Mouse (Mus musculus) cerebellum, adult 9-11 months (tissue): ENCODE data around the gene Myt1l.

Experiments used
- DNase-seq: peaks from one replicate; pipeline ENCODE4 v3.0.0; 2022

Gene Myt1l

DNA sequence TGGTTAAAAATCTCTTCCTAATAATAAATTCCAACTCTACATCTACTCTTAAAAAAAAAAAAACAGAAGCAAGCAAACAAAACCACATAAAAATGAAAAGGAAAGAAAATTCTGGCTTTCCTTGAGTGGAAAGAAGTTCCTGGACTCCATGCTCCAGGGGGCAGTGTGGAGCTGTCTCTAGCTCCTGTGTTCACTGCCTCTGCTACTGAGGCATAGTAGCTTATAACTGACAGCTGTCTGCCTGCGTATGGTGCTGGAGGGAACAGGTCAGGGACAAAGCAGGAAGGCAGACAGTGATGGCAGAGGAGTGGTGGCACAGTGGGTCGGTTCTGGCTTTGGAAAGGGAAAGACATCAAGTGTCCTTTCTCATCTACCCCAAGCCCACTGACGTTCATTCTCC lies 398.7 kb downstream of the Myt1l start:
- DNase-seq: no peak

- no peak for DNase-seq
Measured at GRCm38 (mm10) chr12:29930591-29930990, 402.4 kb downstream of the Myt1l start.

DNA sequence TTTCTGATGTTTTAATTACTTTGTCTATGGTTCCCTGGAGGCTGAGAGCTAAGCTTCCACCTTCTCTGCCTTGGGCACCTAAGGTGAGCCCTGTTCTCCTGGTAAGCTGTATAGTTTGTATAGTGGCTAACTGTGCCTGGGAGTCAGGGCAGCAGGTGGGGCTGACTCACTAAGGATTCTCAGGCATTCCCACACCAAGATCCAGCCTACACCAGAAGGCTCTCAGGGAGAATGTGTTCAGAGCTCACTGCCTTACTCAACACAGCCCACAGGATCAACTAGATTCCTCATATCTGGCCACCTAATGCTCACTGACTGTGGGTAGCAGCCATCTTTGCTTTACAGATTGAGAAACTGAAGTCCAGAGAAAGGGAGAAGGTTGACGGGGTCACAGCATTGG lies 404.8 kb downstream of the Myt1l start:
- no peak for DNase-seq

- no peak for DNase-seq
Measured at GRCm38 (mm10) chr12:29933501-29933900, 405.3 kb downstream of the Myt1l start.

DNA sequence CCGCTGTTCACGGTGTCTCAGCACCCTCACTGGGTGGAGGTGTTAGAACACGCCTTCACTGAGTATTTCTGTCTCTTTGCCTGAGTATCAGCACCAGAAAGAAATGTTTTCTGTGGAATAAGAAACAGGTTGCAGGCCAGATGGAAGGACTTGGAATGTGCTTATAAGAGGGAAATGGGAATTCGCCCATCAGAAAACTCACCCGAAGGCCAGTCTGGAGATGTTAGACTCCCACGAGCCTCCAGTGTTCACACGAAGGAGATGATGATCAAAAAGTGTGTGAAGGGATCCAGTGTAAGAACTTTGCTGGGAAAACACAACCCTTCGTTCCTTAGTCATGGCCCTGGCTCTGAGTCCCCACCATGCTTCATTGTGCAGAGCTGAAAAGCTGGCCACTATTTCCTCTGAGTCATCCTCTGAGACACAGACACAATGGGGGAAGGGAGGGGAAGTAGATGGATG lies 406.0 kb downstream of the Myt1l start:
- no peak for DNase-seq

GRCm38 (mm10) chr12:29937308-29937707 lies 409.1 kb downstream of the Myt1l start, which contains the start of gene Pxdn:
Gene Pxdn (plus strand): TSS chr12:29937608.
- no peak for DNase-seq

- no peak for DNase-seq
Measured at GRCm38 (mm10) chr12:29937851-29938375, 409.7 kb downstream of the Myt1l start.

GRCm38 (mm10) chr12:29938376-29939041 lies 410.3 kb downstream of the Myt1l start:
- no peak for DNase-seq

DNA sequence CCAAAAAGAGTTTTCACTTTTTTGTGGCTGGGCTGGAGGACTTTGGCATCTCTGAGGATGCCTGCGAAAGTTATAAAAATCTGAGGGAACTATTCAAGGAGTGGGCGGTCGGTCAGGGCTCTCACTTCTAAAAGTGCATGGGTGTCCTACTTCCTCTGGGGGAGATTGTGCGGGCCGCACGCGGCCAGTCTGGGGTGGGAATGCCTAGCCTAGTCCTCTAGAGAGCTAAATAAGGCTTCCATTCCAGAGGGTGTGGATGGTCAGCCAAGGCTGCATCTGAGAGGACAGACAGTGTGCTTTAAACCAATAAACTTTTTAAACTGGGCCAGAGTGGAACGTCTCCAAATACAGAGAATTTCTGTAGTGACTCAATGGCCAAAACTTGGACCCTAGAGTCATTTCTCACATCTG lies 411.1 kb downstream of the Myt1l start:
- no peak for DNase-seq

DNA sequence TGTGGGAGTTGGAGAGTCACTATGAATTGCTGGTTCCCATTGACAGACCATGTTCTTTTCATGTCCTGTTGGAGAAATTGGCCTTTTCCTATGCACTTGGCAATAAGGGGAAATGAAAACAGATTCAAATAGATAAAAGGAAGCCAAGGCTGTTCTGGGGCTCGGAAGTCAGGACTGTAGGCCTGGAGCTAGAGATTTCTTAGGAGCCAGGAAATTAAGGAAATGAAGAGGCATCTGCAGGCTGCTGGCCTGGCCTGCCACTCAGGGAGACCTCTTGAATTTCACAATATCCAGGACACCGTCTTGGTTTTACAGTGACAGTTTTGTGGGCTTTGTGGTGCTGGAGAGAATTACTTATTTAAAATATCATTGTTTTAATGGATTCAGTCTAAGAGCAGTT lies 414.3 kb downstream of the Myt1l start:
- no peak for DNase-seq

- DNase-seq: no peak
Measured at GRCm38 (mm10) chr12:29944650-29945049, 416.5 kb downstream of the Myt1l start.

GRCm38 (mm10) chr12:29945182-29945743 lies 417.1 kb downstream of the Myt1l start:
- no peak for DNase-seq

DNA sequence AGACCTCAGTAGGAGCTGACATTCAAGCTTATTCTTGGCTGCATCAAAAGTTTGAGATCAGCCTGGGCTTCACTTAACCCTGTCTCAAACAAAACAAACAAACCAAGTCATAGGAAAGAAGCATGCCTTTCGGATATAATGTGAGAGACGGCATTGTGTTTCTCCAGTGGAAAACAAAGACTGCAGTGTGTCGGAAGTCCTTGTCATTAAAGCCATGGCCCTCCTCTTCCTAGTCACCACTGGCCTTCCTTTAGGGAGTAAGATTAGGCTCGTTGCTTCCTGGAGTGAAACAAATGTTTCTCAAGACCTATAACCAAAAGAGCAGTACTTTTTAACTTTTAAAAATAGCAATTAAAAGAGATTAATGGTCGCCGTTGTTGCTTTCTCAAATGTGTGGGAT lies 422.9 kb downstream of the Myt1l start:
- DNase-seq: no peak

- no peak for DNase-seq
Measured at GRCm38 (mm10) chr12:29951485-29951884, 423.3 kb downstream of the Myt1l start.

GRCm38 (mm10) chr12:29952102-29952501 lies 423.9 kb downstream of the Myt1l start:
- no peak for DNase-seq

- DNase-seq: no peak
Measured at GRCm38 (mm10) chr12:29953999-29954398, 425.8 kb downstream of the Myt1l start.

GRCm38 (mm10) chr12:29954464-29954863 lies 426.3 kb downstream of the Myt1l start:
- no peak for DNase-seq

DNA sequence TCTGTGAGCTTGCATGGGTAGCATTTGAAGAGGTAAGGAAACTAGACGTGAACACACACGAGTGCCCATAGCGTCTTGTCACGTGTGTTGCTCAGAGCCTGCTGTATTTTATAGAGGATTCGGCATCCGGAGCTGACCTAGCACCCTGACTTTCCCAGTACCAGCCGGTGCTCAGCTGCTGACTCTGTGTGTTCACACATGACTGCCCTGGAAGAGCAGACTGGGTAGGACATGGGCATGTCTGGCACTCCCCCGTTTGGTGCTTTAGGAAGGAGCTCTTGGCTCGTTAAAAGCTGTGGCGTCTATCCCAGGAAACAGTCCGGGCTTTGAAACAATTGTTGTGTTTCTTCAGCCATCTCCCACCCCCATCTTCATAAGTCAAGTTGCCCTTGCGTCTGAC lies 428.8 kb downstream of the Myt1l start:
- DNase-seq: no peak

- DNase-seq: no peak
Measured at GRCm38 (mm10) chr12:29958637-29959036, 430.5 kb downstream of the Myt1l start.

DNA sequence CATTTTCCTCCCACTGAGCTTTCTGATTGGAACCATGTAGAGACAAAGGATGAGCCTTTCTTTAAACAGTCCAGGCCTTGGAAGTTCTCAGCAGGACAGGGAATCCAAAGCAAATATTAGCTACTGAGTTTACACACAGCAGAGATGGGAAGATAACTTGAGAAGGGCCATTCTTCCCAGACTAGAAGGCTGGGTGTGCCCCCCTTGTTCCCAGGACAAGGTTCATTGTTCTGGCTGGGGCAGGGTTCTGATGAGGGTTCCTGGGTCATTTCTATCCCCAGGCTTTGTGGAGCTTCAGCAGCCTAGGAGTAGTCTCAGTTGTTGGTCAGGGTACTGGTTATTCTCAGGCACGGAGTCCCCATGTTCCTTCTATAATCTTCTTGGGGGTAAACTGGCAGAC lies 432.9 kb downstream of the Myt1l start:
- no peak for DNase-seq

DNA sequence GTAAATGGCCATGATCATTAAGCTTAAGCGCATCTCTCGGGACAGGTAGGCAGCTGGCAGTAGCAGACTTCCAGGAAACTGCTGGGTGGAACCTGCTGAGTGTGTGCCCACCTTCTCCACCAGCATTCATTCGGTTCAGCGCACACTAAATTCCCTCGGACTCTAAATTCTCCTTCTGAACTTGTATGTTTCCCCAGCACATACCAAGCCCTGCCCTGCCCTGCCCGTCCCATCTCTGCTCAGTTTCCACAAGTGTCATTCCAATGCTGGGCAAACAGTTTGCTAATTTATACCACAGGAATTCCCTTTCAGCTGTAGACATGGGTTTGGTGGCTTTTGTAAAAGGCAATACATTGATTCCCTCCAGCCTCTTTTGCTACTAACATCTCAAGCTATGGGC lies 436.8 kb downstream of the Myt1l start:
- no peak for DNase-seq

DNA sequence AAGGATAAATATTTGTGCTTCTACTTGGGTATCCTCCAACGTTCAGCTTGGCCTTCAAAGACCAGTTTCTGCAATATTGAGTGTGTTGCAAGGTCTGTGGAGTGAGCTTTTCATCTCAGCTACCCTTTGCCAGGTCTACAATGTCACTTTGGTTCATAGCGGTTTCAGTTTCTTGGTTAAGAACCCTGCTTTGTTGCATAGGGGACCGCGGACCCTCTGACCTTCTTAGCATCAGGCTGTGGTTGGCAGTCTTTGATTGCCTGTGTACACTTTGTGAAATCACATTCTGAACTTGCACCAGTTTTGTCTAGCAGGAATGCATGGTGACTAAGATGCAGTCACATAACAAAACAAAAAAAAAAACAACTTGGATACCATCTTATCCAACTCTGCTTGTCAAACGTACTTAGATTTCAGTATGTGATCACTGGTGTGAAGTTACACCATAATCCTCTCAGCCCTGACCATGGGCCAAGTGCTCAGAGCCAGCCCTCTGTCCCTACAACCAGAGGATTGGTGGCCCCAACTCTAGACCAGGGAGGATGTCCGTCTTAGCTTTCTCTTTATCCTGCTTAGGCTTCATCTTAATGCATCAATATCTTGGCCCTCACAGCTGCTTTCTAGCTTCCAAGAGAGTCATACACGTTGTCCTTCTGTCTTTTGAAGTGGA lies 443.7 kb downstream of the Myt1l start:
- DNase-seq: no peak

- no peak for DNase-seq
Measured at GRCm38 (mm10) chr12:29972533-29972932, 444.3 kb downstream of the Myt1l start.
